Mouse (Mus musculus) neural tube, embryonic 15.5 days (tissue): Measurements from ENCODE around the gene Rab40c. TPM values are rescaled to one million over a fixed set of nuclear protein-coding genes. Genes with fewer than 3 reads are reported as not detected.

Experiments used
- ATAC-seq: fragments of 200-750 bp; cut with Nextera tagmentation; 2 replicates; pipeline ENCODE4 v1.8.0; 2017; ENCODE audit warnings: mild to moderate bottlenecking, moderate TSS enrichment, moderate library complexity; ENCODE audit not compliant: low FRiP score
- H3K27ac ChIP-seq: fragments of 300-500 bp; sonication (generic); replicated peaks from 2 replicates; pipeline ENCODE4 v1.5.1; 2015; ENCODE audit warnings: mild to moderate bottlenecking, inconsistent platforms
- H3K27me3 ChIP-seq: fragments of 300-500 bp; sonication (generic); replicated peaks from 2 replicates; pipeline ENCODE4 v1.6.1; 2015; ENCODE audit warnings: inconsistent platforms
- H3K36me3 ChIP-seq: fragments of 300-500 bp; sonication (generic); 2 replicates; pipeline ENCODE4 v1.6.1; 2015; ENCODE audit warnings: inconsistent platforms
- H3K4me1 ChIP-seq: fragments of 300-500 bp; sonication (generic); 2 replicates; pipeline ENCODE4 v1.6.1; 2015; ENCODE audit warnings: inconsistent platforms
- H3K4me2 ChIP-seq: fragments of 300-500 bp; sonication (generic); 2 replicates; pipeline ENCODE4 v1.6.1; 2015; ENCODE audit warnings: inconsistent platforms, mild to moderate bottlenecking, moderate library complexity
- H3K4me3 ChIP-seq: fragments of 300-500 bp; sonication (generic); replicated peaks from 2 replicates; pipeline ENCODE4 v1.5.1; 2015; ENCODE audit warnings: mild to moderate bottlenecking, inconsistent platforms
- H3K9ac ChIP-seq: fragments of 300-500 bp; sonication (generic); replicated peaks from 2 replicates; pipeline ENCODE4 v1.6.1; 2015; ENCODE audit warnings: mild to moderate bottlenecking, inconsistent platforms
- H3K9me3 ChIP-seq: fragments of 300-500 bp; sonication (generic); replicated peaks from 2 replicates; pipeline ENCODE4 v1.6.1; 2016; ENCODE audit warnings: inconsistent platforms
- WGBS: fragments of 180-500 bp; shearing (Covaris S2); methylation state at CpG from one replicate; pipeline ENCODE4 v1.1.7; 2015; ENCODE audit warnings: mixed read lengths; 5-methylcytosine and 5-hydroxymethylcytosine counted together
- polyA plus RNA-seq: library from polyadenylated mRNA; unstranded; fragments of >200 nt; fragmentation: Nextera tagmentation; extraction: Ambion mirVana; gene quantifications from 2 replicates; pipeline ENCODE4 v1.2.1, GENCODE M21; 2015

Rab40c gene
- 46.2 and 50.5 TPM in 2 replicates for polyA plus RNA-seq

GRCm38 (mm10) chr17:25919144-25919785 is at the start of gene Rab40c:
Gene Rab40c, minus strand, starts transcription at chr17:25919727.
- Histone ChIP-seq H3K9ac (peak within 1 kb of the TSS; percentile 83), H3K27me3 (no peaks in the 10 kb centered on the region), H3K36me3 (peaks cover 6% of the 10 kb centered on the region; the same call in 1 of the 2 replicates), H3K4me3 (peak within 1 kb of the TSS; percentile 71), H3K27ac (peak within 1 kb of the TSS; percentile 97), H3K9me3 (no peaks in the 10 kb centered on the region), H3K4me2 (peak within 1 kb of the TSS; percentile 82), H3K4me1 (peaks cover 40% of the 10 kb centered on the region)
- under 1% methylated on average over 59 of the region's 78 CpGs for WGBS
- ATAC-seq = peak; percentile 4; the same call in 1 of the 2 replicates

GRCm38 (mm10) chr17:25968176-25968575 is 48.6 kb upstream of the Rab40c start:
- no peaks in the 10 kb centered on the region for H3K9me3 ChIP-seq
- H3K4me1 ChIP-seq = peaks cover 10% of the 10 kb centered on the region; the same call in 1 of the 2 replicates
- H3K4me2 ChIP-seq = no peak overlapping the region
- H3K27ac ChIP-seq = no peak overlapping the region
- peaks cover 13% of the 10 kb centered on the region; the same call in 1 of the 2 replicates for H3K36me3 ChIP-seq
- no peak overlapping the region for H3K4me3 ChIP-seq
- no peak overlapping the region for H3K9ac ChIP-seq
- ATAC-seq = no peak
- 80% methylated on average over 1 of the region's 1 CpGs for WGBS
- no peaks in the 10 kb centered on the region for H3K27me3 ChIP-seq

DNA sequence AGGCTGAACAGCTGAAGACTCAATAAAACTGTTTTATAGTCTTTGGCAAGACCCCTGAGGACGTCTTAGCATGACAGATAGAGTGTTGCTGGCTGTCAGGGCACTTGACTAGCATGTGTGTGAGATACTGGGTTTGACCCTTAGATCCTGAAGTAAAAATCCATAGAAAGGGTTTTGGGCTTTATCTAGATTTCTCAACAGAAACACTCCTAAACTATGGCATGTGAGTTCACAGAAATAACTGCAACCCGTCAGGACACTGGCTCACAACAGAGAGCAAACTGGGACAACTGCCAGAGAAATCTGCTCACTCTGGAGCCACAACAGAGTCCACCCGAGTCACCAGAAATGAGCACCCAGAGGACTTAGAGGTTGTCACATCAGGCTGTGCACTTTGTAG is 48.1 kb upstream of the Rab40c start:
- no peak overlapping the region for H3K4me3 ChIP-seq
- H3K27me3 ChIP-seq = no peaks in the 10 kb centered on the region
- H3K4me1 ChIP-seq = peaks cover 10% of the 10 kb centered on the region; the same call in 1 of the 2 replicates
- H3K9ac ChIP-seq = no peak overlapping the region
- no peak for ATAC-seq
- 0 out of 2 replicates have a peak overlapping the region, but pooled peaks have one; percentile 24 for H3K27ac ChIP-seq
- peaks cover 17% of the 10 kb centered on the region; the same call in 1 of the 2 replicates for H3K36me3 ChIP-seq
- 41% methylated on average over 3 of the region's 3 CpGs for WGBS
- H3K4me2 ChIP-seq = no peak overlapping the region
- no peaks in the 10 kb centered on the region for H3K9me3 ChIP-seq

GRCm38 (mm10) chr17:25964271-25964670 is 44.7 kb upstream of the Rab40c start:
- H3K36me3 ChIP-seq = peaks cover 33% of the 10 kb centered on the region; the same call in 1 of the 2 replicates

DNA sequence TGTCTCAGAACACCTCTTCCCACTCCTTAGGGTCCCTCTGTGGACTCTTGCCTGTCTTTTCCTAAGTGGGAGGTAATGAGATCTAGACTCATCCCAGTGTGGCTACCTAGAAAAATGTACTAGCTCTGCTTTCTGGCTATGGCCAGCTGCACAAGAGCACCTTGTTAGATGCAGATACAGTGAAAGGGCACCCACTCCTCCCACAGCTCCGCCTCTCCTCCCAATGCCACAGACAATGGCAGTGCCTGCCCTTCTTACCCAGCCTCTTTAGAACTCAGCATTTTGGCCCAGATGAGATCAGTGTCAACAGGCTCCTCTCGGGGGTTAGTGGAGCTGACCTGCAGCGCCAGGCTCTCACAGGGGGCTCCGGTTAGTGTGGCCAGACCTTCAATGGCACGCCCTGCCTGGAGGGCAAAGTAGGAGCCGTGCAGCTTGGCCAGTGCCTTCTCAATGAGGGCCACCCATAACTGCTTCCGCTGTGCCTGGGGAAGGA is 42.9 kb upstream of the Rab40c start:
- peaks cover 35% of the 10 kb centered on the region for H3K36me3 ChIP-seq
- H3K9me3 ChIP-seq = no peaks in the 10 kb centered on the region
- H3K9ac ChIP-seq = no peak overlapping the region
- H3K4me3 ChIP-seq = no peak overlapping the region
- ATAC-seq = no peak
- no peak overlapping the region for H3K27ac ChIP-seq
- no peaks in the 10 kb centered on the region for H3K27me3 ChIP-seq
- H3K4me1 ChIP-seq = 0 out of 2 replicates have a peak, but pooled peaks cover 2% of the 10 kb centered on the region
- 96% methylated on average over 7 of the region's 7 CpGs for WGBS
- no peak overlapping the region for H3K4me2 ChIP-seq

More at GRCm38 (mm10) chr17:25964271-25964670, 44.7 kb upstream of the Rab40c start:
- Histone ChIP-seq H3K4me3 (no peak overlapping the region), H3K27me3 (no peaks in the 10 kb centered on the region), H3K27ac (no peak overlapping the region), H3K9me3 (no peaks in the 10 kb centered on the region), H3K4me2 (no peak overlapping the region), H3K4me1 (peaks cover 10% of the 10 kb centered on the region; the same call in 1 of the 2 replicates), H3K9ac (no peak overlapping the region)
- ATAC-seq = no peak
- WGBS = 86% methylated on average over 7 of the region's 7 CpGs

GRCm38 (mm10) chr17:25961566-25961965 is 42.0 kb upstream of the Rab40c start:
- H3K36me3 ChIP-seq = peaks cover 35% of the 10 kb centered on the region
- 95% methylated on average over 5 of the region's 5 CpGs for WGBS
- no peak overlapping the region for H3K4me3 ChIP-seq
- no peaks in the 10 kb centered on the region for H3K9me3 ChIP-seq
- H3K4me2 ChIP-seq = no peak overlapping the region
- no peaks in the 10 kb centered on the region for H3K4me1 ChIP-seq
- H3K27ac ChIP-seq = no peak overlapping the region
- no peak for ATAC-seq
- no peak overlapping the region for H3K9ac ChIP-seq
- H3K27me3 ChIP-seq = no peaks in the 10 kb centered on the region

DNA sequence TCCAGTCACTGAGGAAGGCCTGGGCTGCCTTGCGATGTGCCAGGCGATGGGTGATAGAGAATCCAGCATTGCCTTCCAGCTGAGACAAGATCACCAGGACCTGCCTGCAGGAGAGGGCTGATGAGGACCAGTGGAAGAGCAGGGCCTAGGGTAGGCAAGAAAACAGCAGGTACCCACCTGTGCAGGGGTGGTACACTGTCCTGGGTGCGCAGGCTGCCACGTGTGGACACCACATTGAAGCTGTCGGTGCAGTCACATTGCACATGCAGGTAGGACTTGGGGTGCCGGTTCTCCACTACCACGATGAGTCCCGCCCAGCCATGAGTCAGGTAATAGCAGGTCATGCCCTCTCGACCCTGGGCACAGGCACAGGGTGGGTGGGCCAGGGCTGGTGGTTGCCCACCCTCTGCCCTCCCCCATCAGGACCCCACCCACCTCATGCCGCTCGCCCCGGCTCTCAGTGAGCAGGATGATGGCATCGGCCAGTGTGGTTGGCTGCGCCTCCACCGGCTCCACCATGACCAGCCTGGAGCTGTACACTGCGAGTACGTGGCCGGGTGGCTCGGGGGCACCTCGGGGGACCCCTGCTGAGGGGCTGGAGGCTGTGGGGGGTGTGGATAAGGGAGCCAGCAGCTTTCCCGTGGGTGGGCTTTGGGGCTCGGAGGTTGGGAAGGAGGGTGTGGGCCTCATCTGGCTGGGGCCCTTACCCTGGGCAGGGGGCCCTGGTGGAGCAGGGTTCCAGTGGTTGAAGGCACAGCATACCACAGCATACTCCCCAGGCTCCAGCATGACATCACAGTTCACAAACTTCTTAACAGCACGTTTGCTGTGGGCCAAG is 40.3 kb upstream of the Rab40c start:
- 91% methylated on average over 23 of the region's 23 CpGs for WGBS
- Histone ChIP-seq H3K27me3 (no peaks in the 10 kb centered on the region), H3K4me2 (no peak overlapping the region), H3K9me3 (no peaks in the 10 kb centered on the region), H3K27ac (no peak overlapping the region), H3K4me1 (no peaks in the 10 kb centered on the region), H3K9ac (no peak overlapping the region), H3K4me3 (no peak overlapping the region), H3K36me3 (peaks cover 33% of the 10 kb centered on the region)
- ATAC-seq = no peak

- ATAC-seq = no peak
- Histone ChIP-seq H3K4me1 (no peaks in the 10 kb centered on the region), H3K9ac (no peak overlapping the region), H3K27ac (no peak overlapping the region), H3K4me3 (no peak overlapping the region), H3K9me3 (no peaks in the 10 kb centered on the region), H3K27me3 (no peaks in the 10 kb centered on the region; the same call in 1 of the 2 replicates), H3K4me2 (no peak overlapping the region), H3K36me3 (peaks cover 33% of the 10 kb centered on the region)
- WGBS = 95% methylated on average over 11 of the region's 11 CpGs
Measured at GRCm38 (mm10) chr17:25958771-25959494, 39.4 kb upstream of the Rab40c start.

GRCm38 (mm10) chr17:25957586-25958051 is 38.1 kb upstream of the Rab40c start:
- no peak for ATAC-seq
- 80% methylated on average over 14 of the region's 14 CpGs for WGBS
- Histone ChIP-seq H3K27ac (no peak overlapping the region), H3K4me3 (no peak overlapping the region), H3K36me3 (peaks cover 24% of the 10 kb centered on the region), H3K9ac (no peak overlapping the region), H3K4me2 (no peak overlapping the region), H3K27me3 (peaks cover 11% of the 10 kb centered on the region), H3K9me3 (no peaks in the 10 kb centered on the region), H3K4me1 (no peaks in the 10 kb centered on the region)

GRCm38 (mm10) chr17:25956631-25957030 is 37.1 kb upstream of the Rab40c start:
- ATAC-seq = no peak
- H3K4me1 ChIP-seq = peaks cover 8% of the 10 kb centered on the region
- 78% methylated on average over 7 of the region's 7 CpGs for WGBS
- H3K36me3 ChIP-seq = peaks cover 18% of the 10 kb centered on the region
- H3K4me3 ChIP-seq = no peak overlapping the region
- no peak overlapping the region for H3K9ac ChIP-seq
- no peak overlapping the region for H3K4me2 ChIP-seq
- H3K27ac ChIP-seq = no peak overlapping the region
- no peaks in the 10 kb centered on the region for H3K9me3 ChIP-seq
- H3K27me3 ChIP-seq = peaks cover 21% of the 10 kb centered on the region

- peaks cover 25% of the 10 kb centered on the region for H3K27me3 ChIP-seq
- no peak overlapping the region for H3K9ac ChIP-seq
- no peak overlapping the region for H3K4me2 ChIP-seq
- WGBS = 47% methylated on average over 7 of the region's 7 CpGs
- ATAC-seq = no peak
- H3K36me3 ChIP-seq = peaks cover 18% of the 10 kb centered on the region
- no peaks in the 10 kb centered on the region for H3K9me3 ChIP-seq
- peaks cover 12% of the 10 kb centered on the region for H3K4me1 ChIP-seq
- H3K4me3 ChIP-seq = no peak overlapping the region
- no peak overlapping the region for H3K27ac ChIP-seq
Measured at GRCm38 (mm10) chr17:25956201-25956600, 36.7 kb upstream of the Rab40c start.
